Mouse (Mus musculus) CD4-positive, CD25-positive, alpha-beta regulatory T cell, adult 4 months (primary cell): Measurements from ENCODE around the gene Smarca2. TPM values are rescaled to one million over a fixed set of nuclear protein-coding genes. Genes with fewer than 3 reads are reported as not detected.
A peak's percentile ranks its signal among the peaks of the same experiment; 100 is the strongest.
"Not testable (repeated sequence)": the region's sequence is repeated elsewhere in the genome, so short reads cannot be mapped to it uniquely, and the experiment has no call there.

Experiments used
- ATAC-seq: one replicate; pipeline ENCODE4 v1.8.0; 2017
- polyA plus RNA-seq, 2 experiments: library from polyadenylated mRNA; unstranded; fragments of 100-300 nt; shearing (Covaris generic); gene quantifications; one replicate each; pipeline ENCODE4 v1.2.1; 2017

Gene Smarca2
- polyA plus RNA-seq, 2 experiments from 2014 or later, result 40.8 to 49.9 TPM

GRCm38 (mm10) chr19:26617287-26617686 is 12.4 kb downstream of the Smarca2 start:
- ATAC-seq, result no peak

GRCm38 (mm10) chr19:26630712-26631235 is 25.9 kb downstream of the Smarca2 start:
- ATAC-seq, result no peak

DNA sequence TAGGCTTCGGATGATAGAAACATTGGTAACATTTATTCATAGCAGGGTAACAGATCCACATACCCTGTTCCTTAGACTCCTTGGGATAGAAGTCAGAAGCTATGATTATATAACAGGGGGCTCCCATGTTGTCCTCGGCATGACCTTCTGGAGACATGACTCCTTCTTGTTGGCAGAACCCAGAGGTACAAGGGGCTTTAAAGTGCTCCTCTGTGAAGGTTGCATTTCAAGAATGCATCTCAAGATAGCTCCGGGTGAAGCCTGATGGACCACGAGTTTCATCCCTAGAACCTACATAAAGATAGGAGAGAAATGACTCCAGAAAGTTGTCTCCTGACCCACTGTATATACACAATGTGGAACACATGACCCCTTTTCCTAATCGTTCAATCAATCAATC is 27.4 kb downstream of the Smarca2 start:
- no peak for ATAC-seq

DNA sequence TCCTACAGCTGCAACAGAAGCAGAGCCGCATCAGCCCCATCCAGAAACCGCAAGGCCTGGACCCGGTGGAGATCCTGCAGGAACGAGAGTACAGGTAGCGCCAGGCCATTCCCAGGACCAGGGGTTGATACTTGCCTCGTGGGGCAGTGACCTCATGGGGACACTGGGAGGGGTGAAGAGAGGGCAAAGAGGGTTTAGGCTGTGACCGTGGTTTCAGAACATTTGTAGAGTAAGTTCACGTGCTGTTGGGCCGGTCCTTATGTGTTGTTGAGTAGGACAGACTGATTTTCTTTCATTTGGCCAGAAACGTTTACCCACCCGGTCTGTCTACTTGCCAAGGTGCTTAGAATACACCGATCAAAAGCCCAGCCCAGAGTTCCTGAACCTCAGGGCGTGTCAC is 35.7 kb downstream of the Smarca2 start:
- ATAC-seq, result no peak

DNA sequence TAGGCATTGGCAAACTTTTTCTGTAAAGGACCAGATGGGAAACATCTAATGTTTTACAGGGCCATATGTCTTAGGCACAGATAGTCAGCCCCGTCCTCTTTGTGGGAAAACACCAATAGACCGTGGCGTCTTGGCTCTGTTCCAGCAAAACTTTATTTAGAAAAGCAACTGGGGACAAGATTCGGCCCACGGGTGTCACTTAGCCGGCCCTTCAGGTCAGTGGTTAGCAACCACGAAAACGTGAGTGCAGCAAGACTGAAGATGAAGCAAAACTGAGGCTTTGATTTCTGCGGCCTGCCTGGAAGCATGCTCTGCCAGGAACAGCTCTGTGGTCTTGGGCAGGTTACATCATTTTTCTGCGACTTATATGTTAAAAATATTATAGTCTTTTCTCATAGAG is 36.4 kb downstream of the Smarca2 start:
- no peak for ATAC-seq

DNA sequence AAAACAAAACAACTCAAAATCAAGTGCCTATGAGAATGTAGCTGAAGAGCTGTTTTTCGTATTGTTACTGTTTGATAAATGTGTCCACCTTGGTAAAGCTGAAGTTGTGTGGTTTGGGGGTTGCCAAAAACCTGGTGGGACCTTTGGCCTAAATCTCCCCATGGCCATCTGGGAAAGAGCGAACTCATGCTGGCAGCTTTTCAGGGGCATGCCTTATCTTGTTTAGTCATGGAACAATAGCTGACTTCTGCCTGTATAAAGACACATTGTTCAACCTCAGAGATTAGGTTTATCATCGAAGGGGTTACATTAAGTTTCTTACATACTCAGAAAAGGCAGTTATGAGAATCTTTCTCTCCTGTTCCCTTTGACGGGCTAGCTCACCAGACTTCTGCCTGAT is 38.2 kb downstream of the Smarca2 start:
- ATAC-seq, result no peak

GRCm38 (mm10) chr19:26643936-26644335 is 39.1 kb downstream of the Smarca2 start:
- ATAC-seq, result no peak

GRCm38 (mm10) chr19:26645016-26645415 is 40.2 kb downstream of the Smarca2 start:
- ATAC-seq, result no peak

- peak; percentile 96 for ATAC-seq
Measured at GRCm38 (mm10) chr19:26646128-26646527, 41.3 kb downstream of the Smarca2 start.

- no peak for ATAC-seq
Measured at GRCm38 (mm10) chr19:26650585-26651273, 45.9 kb downstream of the Smarca2 start.

DNA sequence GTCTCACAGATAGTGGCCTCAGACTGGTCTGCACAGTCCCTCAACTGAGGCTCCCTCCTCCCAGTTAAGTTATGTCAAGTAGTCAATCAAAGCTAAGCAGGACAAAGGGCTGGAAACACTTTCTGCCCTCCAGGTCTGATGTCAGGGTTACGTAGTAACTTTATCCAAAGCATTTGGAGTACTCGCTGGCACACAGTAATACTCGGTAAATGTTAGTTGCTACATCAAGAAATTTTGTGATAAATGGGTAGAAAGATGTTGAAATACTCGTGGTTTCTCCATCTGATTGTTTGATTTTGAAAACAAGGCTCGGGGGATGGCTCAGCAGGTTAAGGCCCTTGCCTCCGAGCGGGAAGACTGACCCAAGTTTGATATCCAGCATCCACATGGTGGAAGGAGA is 53.5 kb downstream of the Smarca2 start:
- no peak for ATAC-seq

DNA sequence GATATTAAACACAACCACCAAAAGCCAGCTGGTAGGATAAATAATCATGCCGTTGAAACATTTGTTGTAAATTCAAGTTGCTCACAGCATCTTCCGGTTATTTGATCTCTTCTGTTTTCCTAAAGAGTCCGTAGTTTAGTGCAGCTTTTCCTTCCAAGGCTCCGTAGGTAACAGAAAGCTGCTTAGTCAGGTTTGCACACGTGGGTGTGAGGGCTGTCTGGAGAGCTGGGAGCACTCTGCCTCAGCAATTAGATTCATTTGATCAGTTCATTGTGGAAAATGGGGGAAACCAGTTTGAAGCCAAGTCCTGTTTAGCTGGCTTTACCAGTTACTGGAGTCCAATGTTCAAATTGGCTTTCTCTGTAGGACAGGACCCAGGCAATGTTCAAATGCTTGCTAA is 55.1 kb downstream of the Smarca2 start:
- no peak for ATAC-seq

- no peak for ATAC-seq
Measured at GRCm38 (mm10) chr19:26661198-26661597, 56.3 kb downstream of the Smarca2 start.

DNA sequence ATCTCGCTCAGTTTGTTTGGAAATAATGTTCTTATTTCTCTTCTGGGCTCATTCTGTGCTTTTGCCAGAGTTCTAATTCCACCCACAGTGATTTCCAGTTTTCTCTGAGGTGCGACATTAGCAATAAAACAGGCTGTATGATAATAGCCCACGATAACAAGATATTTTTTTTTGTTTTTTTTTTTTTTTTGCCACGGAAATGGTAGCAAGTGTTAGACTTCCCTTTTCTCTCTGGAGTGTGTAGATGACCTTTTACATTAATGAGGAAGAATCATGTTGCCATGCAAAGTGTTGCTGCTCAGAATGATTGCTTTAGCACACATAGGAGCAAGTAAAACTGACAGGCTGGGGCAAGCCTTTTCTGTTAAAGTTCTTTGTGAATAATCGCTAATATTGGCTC is 61.5 kb downstream of the Smarca2 start:
- ATAC-seq, result no peak

DNA sequence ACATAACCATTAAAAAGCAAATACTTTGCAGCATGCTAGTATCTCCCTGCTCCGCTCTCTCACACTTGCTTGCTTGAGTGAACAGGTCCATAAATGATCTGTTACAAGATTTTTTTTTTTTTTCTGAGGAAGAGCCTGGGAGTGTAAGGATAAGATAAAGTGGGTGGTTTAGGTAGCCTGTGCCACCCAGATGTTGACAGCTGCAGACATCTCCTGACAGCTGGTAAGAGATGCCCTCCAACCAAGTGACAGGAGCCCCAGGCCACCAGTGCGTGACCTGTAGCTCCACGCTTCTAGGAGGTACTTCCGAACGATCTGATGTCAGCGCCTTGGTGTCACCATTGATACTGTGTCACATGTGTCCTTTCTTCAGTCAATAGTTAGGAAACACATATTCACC is 65.2 kb downstream of the Smarca2 start:
- no peak for ATAC-seq

DNA sequence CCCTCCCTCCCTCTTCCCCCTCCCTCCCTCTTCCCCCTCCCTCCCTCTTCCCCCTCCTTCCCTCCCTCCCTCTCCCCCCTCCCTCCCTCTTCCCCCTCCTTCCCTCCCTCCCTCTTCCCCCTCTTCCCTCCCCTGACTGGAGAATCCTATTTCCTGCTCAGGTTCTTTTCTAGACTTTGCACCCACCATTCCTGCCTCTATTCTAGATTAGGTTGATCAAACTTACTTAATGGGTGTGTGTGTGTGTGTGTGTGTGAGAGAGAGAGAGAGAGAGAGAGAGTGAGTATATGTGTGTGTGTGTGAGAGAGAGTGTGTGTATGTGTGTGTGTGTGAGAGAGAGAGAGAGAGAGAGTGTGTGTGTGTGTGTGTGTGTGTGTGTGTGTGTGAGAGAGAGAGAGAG is 66.6 kb downstream of the Smarca2 start:
- ATAC-seq, result not testable (repeated sequence)

DNA sequence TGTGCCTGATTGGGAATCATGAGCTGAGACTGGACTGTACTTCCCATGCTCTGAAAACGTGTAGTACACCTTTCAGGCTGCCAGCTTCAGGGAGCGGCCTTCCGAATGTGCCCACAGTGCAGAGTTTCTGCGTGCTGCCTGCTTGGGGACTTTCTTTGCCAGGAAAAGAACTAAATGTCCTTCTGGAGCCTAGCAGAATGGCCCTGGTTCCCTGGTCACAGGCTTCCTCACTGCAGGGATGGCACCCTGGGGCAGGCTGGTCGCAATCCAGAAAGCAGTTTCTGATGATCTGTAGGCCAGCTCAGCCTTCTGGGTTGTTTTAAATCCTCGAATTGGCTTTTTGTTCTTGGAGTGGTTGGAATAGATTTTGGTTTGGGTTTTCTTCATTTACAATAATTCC is 71.1 kb downstream of the Smarca2 start:
- no peak for ATAC-seq

DNA sequence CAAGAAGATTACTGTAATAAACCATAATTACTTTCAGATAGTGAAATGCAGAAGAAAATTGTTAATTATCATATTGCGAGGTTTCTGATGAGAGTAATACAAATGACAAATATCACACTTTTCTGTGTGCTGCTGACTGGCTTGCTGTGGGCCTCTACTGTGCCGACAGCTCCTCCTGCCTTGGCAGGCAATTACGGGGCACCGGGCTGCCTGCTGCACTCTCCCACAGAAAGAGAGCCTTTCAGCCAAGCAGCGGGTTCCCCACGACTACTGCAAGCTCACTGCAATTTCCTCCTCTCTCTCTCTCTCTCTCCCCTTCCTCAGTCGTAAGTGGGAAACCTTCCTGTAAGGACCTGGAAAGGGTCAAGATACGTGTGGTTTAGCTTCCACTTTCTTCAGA is 73.7 kb downstream of the Smarca2 start:
- no peak for ATAC-seq

DNA sequence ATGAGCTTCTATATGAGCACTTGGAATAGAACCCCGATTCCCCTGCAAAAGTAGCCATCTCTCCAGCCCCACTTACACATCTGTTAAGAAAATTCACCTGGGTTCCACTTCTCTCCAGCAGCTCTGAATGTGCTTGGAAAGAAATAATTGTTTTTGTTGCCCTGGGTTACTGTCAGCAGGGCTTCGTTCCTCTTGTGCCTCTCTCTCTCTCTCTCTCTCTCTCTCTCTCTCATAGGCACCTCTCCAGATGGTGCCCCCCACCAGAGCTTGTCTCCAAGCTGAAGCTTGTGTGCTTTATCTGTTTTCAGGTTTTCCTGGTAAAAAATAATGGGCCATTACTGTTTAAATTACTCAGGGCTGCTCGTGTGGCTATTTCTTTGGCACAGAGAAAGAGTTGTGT is 74.8 kb downstream of the Smarca2 start:
- ATAC-seq, result no peak

DNA sequence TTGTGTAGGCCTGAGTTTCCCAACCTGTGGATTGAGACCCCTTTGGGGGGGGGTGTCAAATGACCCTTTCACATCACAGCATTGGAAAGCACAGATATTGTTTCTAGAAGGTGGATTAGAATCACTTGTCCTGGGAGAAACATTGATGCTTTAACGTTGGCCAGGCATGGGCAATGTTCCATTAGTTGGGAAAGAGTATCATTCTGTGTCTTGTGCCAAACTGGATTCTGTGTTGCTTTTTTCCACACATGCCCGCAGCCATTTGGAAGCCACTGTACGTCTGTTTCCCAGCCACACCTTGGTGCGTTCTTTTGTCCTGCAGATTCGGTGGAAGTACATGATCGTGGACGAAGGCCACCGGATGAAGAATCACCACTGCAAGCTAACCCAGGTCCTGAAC is 76.7 kb downstream of the Smarca2 start:
- no peak for ATAC-seq

- no peak for ATAC-seq
Measured at GRCm38 (mm10) chr19:26682130-26682529, 77.3 kb downstream of the Smarca2 start.

- ATAC-seq, result no peak
Measured at GRCm38 (mm10) chr19:26682731-26683130, 77.9 kb downstream of the Smarca2 start.

DNA sequence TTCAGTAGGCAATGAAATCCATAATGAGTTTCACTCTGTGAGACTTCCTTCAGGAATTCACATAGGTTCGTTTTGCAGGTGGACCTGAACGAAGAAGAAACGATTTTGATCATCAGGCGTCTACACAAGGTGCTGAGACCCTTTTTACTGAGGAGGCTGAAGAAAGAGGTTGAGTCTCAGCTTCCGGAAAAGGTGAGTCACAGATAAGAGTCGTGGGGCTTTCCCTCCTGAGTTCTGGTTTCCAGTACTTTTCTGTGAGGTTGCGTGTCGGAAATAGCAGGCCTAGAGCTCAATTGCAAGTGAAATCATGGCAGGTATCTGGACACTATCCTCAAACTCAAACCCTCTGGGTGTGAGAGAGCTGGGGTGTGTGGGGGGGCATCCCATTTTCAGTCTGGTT is 78.9 kb downstream of the Smarca2 start:
- peak; percentile 98 for ATAC-seq

DNA sequence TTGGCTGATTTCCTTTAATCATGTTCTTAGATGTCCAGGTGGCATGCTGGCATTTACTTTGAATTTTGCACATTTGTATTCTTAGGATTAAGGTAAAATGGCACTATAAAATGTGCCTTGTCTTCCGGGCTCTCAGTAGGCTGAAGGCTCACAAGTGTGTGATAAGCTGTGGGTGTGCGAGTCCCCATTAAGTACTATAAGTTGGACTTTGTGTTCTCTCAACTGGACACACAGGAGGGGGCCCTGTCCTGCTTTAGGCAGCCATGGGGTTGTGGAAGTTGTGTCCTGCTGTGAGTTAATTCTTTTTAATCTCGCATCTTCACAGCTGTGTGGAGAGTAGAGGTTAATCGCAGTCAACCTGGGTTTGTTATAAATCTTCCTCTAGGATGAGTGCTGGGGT is 85.7 kb downstream of the Smarca2 start:
- ATAC-seq, result no peak

DNA sequence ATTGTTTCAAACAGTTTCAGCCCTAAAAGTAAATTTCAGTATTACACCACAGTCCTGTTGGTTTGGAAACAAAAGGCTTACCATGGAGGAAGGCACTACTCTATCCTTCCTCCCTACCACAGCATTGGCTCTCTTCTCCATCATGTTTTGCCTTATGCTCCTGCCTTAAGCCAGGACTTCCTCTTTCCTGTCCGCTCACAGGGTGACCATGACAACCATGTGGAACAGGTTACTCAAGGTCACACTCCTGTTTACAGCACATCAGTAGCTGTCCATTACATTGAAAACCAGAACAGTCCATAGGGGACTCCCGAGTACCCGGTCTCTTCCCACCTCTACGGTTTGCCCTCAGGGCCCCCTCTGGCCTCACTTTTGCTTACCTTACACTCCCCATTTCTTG is 92.3 kb downstream of the Smarca2 start:
- ATAC-seq, result no peak
